Mouse (Mus musculus) right cerebral cortex, adult 18-20 months (tissue): ENCODE data around the gene Prcc.
"Not testable (repeated sequence)": the region's sequence is repeated elsewhere in the genome, so short reads cannot be mapped to it uniquely, and the experiment has no call there.

Experiments
- DNase-seq: peaks from one replicate; pipeline ENCODE4 v3.0.0; 2022; ENCODE audit warnings: mixed read lengths

Gene Prcc

DNA sequence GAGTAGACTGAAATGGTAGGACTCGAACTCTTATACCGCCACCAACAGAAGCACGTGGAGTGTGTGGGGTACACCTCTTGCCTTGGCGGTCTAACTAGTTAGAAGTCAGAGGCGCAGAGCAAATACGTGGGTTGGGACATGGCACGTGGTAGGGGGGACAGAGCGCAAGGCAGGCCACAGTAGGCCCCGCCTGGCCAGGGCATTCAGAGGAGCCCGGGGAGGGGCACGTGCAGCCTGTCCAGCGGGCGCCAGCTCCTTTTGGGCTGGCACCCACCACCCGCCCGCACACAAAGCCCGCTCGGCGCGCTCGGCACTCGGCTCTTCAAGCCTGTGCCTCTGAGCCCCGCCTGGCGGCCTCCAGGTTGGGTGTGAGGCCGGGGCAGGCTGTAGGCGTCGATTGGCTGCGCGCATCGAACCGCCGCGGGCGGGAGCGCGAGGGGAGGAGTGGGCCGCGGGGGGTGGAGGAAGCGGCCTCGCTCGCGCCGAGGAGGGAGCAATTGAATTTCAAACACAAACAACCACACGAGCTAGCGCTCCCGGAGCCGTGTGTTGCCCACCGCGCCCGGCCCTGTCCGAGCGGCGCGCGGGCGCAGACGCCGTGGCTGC, 20.6 kb upstream of the Prcc start, which contains the start of gene Hdgf:
Gene Hdgf (plus strand): TSS at position 442 of the 606 bp plus-strand sequence.
- peak; percentile 95 for DNase-seq

DNA sequence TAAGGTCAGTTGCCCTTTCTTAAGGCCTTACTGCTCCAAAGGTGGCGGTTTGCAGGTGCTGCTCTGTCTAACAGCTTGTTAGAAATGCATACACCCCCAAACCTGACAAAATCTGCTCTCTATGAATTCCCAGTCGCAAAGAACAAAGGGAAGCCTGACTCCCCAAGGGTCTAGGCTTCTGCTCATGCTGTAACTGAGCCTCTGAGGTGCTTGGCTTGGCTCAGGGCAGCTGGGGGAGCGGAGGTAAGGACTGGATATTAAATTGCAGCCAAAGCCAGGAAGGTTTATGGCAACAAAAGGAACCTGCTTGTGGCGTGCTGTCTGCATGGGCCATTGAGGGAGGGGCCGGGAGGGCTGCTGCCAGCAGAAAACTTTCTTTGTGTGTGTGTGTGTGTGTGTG, 18.4 kb upstream of the Prcc start:
- DNase-seq: no peak

GRCm38 (mm10) chr3:87901959-87902358, 16.6 kb upstream of the Prcc start:
- DNase-seq: not testable (repeated sequence)

- DNase-seq: no peak
Measured at GRCm38 (mm10) chr3:87901036-87901624, 15.7 kb upstream of the Prcc start.

DNA sequence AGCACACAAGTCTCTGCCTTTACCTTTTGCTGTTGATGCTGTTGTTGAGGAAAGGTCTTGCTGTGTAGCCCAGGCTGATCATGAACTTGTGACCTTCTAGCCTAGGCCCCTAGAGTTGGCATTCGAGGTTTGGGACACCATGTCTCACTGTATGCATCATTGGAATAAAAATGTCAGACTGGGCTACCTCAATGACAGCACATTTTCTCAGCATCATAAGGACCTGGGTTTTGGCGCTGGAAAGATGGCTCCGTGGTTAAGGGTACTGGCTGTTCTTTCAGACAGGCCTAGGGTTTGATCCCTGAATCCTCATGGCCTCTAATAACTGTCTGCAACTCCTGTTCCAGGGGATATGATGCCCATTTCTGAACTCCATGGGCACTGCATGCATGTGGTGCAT, 14.4 kb upstream of the Prcc start:
- no peak for DNase-seq

DNA sequence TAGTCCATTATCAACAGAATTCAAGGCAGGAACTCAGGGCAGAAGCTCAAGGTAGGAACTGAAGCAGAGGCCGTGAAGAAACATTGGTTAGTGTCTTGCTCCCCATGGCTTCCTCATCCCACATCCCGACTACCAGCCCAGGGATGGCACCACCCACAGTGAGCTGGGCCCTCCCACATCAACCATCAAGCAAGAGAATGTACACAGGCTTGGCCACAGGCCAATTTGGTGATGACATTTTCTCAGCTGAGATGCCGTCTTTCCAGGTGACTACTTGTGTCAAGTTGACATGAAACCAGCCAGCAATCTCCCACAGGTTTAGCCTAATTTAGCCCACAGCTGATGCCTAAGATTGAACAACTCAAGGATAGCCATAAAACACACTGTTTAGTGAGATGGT, 13.9 kb upstream of the Prcc start:
- no peak for DNase-seq

- no peak for DNase-seq
Measured at GRCm38 (mm10) chr3:87893367-87893905, 8.0 kb upstream of the Prcc start.

- DNase-seq: no peak
Measured at GRCm38 (mm10) chr3:87891481-87891880, 6.1 kb upstream of the Prcc start.

DNA sequence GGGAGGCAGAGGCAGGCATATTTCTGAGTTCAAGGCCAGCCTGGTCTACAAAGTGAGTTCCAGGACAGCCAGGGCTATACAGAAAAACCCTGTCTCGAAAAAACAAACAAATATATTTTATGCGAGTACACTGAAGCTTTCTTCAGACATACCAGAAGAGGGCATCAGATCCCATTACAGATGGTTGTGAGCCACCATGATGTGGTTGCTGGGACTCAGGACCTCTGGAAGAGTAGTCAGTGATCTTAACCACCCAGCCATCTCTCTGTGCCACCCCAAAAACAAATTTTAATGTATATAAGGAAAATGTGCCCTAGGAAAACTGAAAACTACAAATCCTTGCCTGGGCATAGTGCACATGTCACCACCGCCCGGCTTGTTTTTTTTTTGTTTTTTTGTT, 2.0 kb upstream of the Prcc start:
- not testable (repeated sequence) for DNase-seq

GRCm38 (mm10) chr3:87886416-87886815, 1.0 kb upstream of the Prcc start:
- no peak for DNase-seq

DNA sequence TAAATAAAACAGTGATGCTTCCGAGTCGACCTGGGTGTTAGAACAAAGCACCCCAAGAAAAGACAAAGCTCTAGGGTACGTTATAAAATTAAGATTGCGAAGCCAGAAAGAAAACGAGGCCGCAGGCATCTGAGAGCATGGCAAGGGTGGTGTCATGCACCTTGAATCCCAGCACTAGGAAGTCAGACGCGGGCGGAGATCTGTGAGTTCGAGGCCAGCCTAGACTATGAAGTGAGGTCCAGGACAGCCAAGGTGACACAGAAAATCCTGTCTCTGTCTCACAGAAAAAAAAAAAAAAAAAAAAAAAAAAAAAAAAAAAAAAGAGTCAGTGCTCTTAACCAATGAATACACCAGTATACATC, 577 bp upstream of the Prcc start:
- DNase-seq: no peak

DNA sequence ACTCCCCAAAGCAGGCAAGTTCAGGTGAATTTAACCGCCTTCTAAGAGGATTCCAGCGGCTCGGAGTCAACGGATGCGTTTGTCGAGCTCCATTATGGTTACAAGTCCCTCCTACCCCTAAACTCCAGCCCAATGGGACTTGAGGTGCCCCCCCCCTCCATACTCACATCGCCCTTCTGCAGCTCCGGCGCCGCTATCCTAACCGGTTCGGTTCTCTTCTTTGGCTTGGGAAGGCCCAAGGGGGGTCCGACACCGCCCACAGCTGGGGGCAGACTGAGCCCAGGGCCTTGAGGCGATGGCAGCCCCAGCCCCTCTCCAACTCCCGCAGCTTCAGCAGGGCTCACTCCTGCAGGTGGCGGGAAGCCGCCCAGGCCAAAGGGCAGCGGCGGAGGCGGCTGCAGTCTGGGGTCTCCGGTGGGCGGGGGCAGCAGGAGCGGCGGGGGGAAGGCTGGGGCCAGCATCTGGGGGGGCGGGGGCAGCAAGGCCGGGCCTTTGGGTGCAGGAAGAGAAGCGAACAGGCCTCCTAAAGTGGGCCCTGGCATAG, 628 bp downstream of the Prcc start:
- DNase-seq: peak; percentile 39

DNA sequence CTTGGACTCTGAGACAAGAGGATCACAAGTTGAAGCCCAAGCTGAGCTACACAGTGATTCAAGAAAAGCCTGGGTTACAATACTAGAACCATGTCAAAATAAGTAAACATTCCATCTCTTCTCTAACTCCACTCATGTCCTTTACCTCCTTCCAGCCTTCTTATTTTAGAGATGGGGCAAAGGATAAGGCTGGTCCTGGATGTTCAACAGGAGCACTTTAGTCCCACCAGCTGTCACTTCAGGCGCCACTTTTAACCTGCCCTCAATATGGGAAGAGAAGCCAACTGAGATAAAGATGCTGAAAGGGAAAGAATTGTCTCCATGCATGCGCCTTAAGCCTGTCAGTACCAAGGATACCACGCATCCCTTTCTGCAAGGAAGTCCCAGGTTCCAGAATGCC, 1.1 kb downstream of the Prcc start:
- DNase-seq: no peak

DNA sequence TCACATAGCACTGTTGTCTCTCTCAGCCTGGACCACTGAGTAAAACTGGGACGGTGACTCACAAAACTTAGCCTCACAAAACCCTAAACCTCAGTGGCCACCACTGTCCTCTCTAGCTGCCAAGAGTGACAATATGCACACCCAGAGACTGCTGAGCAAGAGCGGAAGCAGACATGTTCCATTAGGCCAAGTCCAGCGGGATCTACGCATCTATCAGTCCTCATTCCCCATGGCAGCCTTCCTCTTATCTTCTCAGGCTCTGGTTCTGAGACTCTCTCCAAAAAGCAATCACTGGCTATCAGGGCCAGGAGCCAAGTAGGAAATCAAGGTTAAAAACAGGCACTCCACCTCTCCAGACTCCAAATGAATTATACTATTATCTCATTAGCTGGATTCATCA, 7.7 kb downstream of the Prcc start:
- no peak for DNase-seq

DNA sequence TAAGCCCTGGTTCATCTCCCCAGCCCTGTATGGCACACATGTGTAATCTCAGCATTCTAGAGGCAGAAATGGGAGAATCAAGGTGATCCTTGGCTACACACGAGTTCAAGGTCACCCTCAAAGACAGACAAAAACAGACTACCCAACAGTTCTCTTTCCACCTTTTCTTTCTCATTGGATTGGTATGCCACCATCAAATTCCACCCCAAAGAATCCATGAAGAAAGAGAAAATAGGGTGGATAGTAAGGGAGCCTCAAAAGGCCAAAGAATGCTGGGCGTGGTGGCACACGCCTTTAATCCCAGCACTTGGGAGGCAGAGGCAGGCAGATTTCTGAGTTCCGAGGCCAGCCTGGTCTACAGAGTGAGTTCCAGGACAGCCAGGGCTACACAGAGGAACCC, 21.3 kb downstream of the Prcc start:
- not testable (repeated sequence) for DNase-seq

GRCm38 (mm10) chr3:87859813-87860212, 25.6 kb downstream of the Prcc start:
- DNase-seq: peak; percentile 77

GRCm38 (mm10) chr3:87857666-87858065, 27.7 kb downstream of the Prcc start:
- DNase-seq: no peak

DNA sequence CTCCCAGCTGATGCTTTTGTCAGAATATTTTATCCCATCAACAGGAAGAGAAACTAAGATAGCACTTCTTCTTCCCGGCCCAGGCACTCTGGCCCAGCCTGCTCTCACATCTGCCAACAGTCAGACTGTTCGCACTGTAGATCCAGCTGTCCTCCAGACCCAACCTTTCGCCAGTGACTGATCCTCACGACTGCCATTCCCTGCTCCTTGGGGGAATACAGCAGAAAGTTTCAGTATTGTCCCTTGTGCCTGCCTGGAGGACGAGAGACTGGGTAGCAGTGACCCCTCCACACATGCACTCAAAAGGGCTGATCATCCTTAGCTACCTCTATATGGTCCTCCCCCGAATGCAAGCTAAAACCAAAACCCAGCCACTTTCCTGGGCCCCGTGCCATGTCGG, 29.5 kb downstream of the Prcc start:
- DNase-seq: no peak

GRCm38 (mm10) chr3:87854795-87855568, 30.4 kb downstream of the Prcc start:
- DNase-seq: no peak

DNA sequence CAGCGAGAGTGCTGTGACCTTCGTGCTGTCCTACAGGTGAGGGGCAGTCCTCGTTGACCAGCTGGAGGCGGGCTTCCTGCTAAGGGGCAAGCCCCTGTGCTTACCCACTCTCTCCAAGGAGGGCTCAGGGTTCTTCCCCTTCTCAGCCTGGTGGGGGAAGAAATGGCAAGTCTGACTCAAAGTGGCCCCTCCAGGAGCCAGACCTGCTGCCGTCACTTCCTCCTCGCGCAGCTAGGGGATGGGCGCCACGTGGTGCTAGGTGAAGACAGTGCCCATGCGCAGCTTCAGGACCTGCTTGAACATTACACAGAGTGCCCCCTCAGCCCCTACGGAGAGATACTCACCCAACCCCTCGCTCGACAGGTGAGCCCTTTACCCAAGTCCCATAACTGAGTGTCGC, 36.3 kb downstream of the Prcc start:
- DNase-seq: no peak

DNA sequence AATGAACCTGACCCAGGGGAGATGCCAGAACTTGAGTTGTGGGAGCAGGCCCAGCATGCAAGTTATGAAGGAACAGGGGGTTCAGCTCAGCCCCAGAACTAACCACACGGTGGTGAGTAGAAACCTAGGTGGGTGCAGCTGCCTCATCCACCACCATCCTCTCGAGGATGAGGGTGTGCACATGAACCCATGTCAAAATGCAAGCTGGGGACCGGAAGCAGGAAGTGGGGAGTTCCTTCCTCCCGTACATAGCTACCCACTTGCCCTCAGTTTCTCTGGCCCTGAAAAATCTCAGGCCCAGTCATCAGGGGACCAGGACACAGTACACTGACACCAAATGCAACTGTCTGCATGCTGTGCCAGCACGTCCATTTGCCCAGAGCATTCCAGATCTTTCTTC, 37.7 kb downstream of the Prcc start:
- DNase-seq: no peak

DNA sequence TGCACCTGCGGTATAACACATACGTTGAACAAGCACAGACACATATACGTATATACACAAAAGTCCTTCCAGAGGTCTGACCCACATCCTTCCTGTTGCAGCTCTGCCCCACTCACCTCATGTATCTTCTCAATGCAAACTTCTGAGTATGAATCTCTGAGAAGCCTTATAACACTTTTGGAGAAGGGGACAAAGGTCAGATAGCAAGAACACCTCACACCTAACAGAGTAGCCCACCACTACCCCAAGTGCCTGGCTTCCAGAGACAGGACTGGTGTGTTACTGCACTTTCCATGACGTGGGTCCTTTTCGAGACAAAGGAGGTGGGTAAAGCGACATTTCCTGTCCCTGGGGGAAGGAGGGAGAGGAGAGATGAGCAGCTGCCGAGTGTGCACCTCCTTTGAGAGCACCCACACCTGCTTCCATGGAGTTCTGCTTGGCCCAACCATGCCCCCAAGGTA, 38.7 kb downstream of the Prcc start, which contains the start of gene Sh2d2a:
Gene Sh2d2a (plus strand): TSS at position 106 of the 461 bp plus-strand sequence.
- DNase-seq: no peak

- no peak for DNase-seq
Measured at GRCm38 (mm10) chr3:87846186-87846585, 39.2 kb downstream of the Prcc start.

DNA sequence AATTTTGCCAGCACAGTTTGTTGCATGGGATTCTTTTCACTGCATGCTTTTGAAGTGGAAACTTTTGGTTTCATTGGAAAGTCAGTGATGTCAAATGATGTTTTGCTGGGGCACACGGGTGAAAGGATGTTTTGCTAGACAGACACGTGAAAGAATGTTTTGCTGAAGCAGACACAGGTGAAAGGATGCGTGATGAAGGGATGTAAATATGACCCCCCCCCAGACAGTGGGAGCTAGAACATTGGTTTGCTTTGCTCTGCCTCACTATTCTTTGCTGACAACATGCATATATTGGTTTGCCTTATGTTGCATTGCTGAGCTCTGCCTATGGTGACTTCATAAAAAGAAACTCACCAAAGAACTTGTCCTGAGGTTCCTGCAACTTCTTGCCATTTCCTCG, 40.4 kb downstream of the Prcc start:
- no peak for DNase-seq
